Mouse (Mus musculus): ENCODE measurements around the gene Inpp5a.

GRCm38 (mm10) chr7:139477748-139478147, 88.8 kb downstream of the Inpp5a start:
- no peak for TF ChIP-seq POLR2A (IDR thresholded peaks at IDR 0.05; ENCODE audit: insufficient read length, low read depth)
- no peak for TF ChIP-seq CEBPB (IDR thresholded peaks at IDR 0.05; ENCODE audit: insufficient read depth, poor library complexity, severe bottlenecking)
- TF ChIP-seq POLR2AphosphoS2 (IDR thresholded peaks at IDR 0.05; ENCODE audit: insufficient read length, low read depth) = no peak
- TF ChIP-seq MAX (IDR thresholded peaks at IDR 0.05; ENCODE audit: low read depth) = no peak
- TF ChIP-seq TCF12 (IDR thresholded peaks at IDR 0.05; ENCODE audit: insufficient read depth, poor library complexity, severe bottlenecking) = no peak
- TF ChIP-seq TCF3 (IDR thresholded peaks at IDR 0.05; ENCODE audit: insufficient read length, low read depth) = no peak
- no peak for TF ChIP-seq USF1 (IDR thresholded peaks at IDR 0.05; ENCODE audit: low read depth)
- no peak for TF ChIP-seq E2F4 (IDR thresholded peaks at IDR 0.05; ENCODE audit: insufficient read depth)
- peak in 1 of 3 experiments; percentile 15 for TF ChIP-seq MYOG (IDR thresholded peaks at IDR 0.05; ENCODE audit: control insufficient read depth in 1 of 3, insufficient read depth in 1 of 3, insufficient read length in 2 of 3, low read depth in 2 of 3)
- no peak for TF ChIP-seq REST (IDR thresholded peaks at IDR 0.05; ENCODE audit: insufficient read depth, insufficient read length)
- no peak for TF ChIP-seq MYOD1 (IDR thresholded peaks at IDR 0.05; ENCODE audit: control insufficient read depth in 1 of 3, insufficient read length in 2 of 3, low read depth in 2 of 3)
- no peak for TF ChIP-seq SRF (IDR thresholded peaks at IDR 0.05; ENCODE audit: control insufficient read depth, insufficient read length, low read depth)

Data from myocyte (in vitro differentiated cells).